Mouse (Mus musculus): ENCODE measurements at regions not wholly inside any gene's neighbourhood (a gene's known extent, or its start where the extent isn't known, plus 50 kb on each side); places are given as distances from the start of the nearest gene placed in this dataset.

- DNase-seq: no peak
These were observed 118.5 kb upstream of the Lmo4 start for GRCm38 (mm10) chr3:144323524-144323923.

- no peak for DNase-seq
These were observed 114.6 kb upstream of the Lmo4 start for GRCm38 (mm10) chr3:144319468-144320205.

GRCm38 (mm10) chr3:144318761-144319467 is 113.9 kb upstream of the Lmo4 start:
- DNase-seq: peak; percentile 66 to 68

GRCm38 (mm10) chr3:144310748-144311147 is 105.7 kb upstream of the Lmo4 start:
- DNase-seq: no peak

GRCm38 (mm10) chr3:144308616-144309015 is 103.6 kb upstream of the Lmo4 start:
- no peak for DNase-seq

GRCm38 (mm10) chr3:144307557-144307956 is 102.5 kb upstream of the Lmo4 start:
- no peak for DNase-seq

GRCm38 (mm10) chr3:144305456-144305855 is 100.4 kb upstream of the Lmo4 start:
- DNase-seq: no peak

- DNase-seq: no peak
These were observed 99.9 kb upstream of the Lmo4 start for GRCm38 (mm10) chr3:144304924-144305323.

- no peak for DNase-seq
These were observed 97.6 kb upstream of the Lmo4 start for GRCm38 (mm10) chr3:144302626-144303025.

GRCm38 (mm10) chr3:144301068-144301467 is 96.0 kb upstream of the Lmo4 start:
- DNase-seq: no peak

- no peak for DNase-seq
These were observed 94.2 kb upstream of the Lmo4 start for GRCm38 (mm10) chr3:144299239-144299638.

- peak; percentile 16 to 20 for DNase-seq
These were observed 84.5 kb upstream of the Lmo4 start for GRCm38 (mm10) chr3:144289489-144289888.

GRCm38 (mm10) chr3:144286100-144286499 is 81.1 kb upstream of the Lmo4 start:
- no peak for DNase-seq

GRCm38 (mm10) chr3:144284326-144284725 is 79.3 kb upstream of the Lmo4 start:
- no peak for DNase-seq

- DNase-seq: no peak
These were observed 68.1 kb upstream of the Lmo4 start for GRCm38 (mm10) chr3:144273115-144273514.

- no peak for DNase-seq
These were observed 65.2 kb upstream of the Lmo4 start for GRCm38 (mm10) chr3:144270206-144270605.

GRCm38 (mm10) chr3:144264554-144264953 is 59.5 kb upstream of the Lmo4 start:
- no peak for DNase-seq

- DNase-seq: no peak
These were observed 55.9 kb upstream of the Lmo4 start for GRCm38 (mm10) chr3:144260886-144261285.

- no peak for DNase-seq
These were observed 52.9 kb upstream of the Lmo4 start for GRCm38 (mm10) chr3:144257714-144258517.

- no peak for DNase-seq
These were observed 52.2 kb upstream of the Lmo4 start for GRCm38 (mm10) chr3:144257196-144257595.

GRCm38 (mm10) chr3:144255596-144256550 is 50.9 kb upstream of the Lmo4 start:
- DNase-seq: no peak
